Mouse (Mus musculus) ES-E14 (cell line): ENCODE measurements around the gene Rps6ka1.

Experiments
- CHD2 ChIP-seq: IDR thresholded peaks from 2 replicates; pipeline ENCODE4 v1.6.1; 2014; ENCODE audit warnings: mild to moderate bottlenecking, low read depth, low read length, inconsistent platforms
- HCFC1 ChIP-seq: IDR thresholded peaks from 2 replicates; pipeline ENCODE4 v1.6.1; 2012; ENCODE audit warnings: low read length, inconsistent platforms, borderline replicate concordance; ENCODE audit not compliant: insufficient read depth

GRCm38 (mm10) chr4:133931349-133931748 lies 43.8 kb upstream of the Rps6ka1 start:
- no peak for TF ChIP-seq HCFC1
- TF ChIP-seq CHD2, result no peak
